Mouse (Mus musculus) midbrain, postnatal 0 days (tissue): Measurements from ENCODE around the gene Fibp. TPM values are rescaled to one million over a fixed set of nuclear protein-coding genes. Genes with fewer than 3 reads are reported as not detected.

Source experiments
- ATAC-seq: fragments of 200-750 bp; cut with Nextera tagmentation; 2 replicates; pipeline ENCODE4 v1.8.0; 2017; ENCODE audit warnings: moderate number of reproducible peaks, mild to moderate bottlenecking, moderate TSS enrichment, moderate library complexity; ENCODE audit not compliant: low FRiP score
- DNase-seq: peaks from one replicate; pipeline ENCODE4 v3.0.0-alpha.2; 2015; ENCODE audit warnings: low spot score
- H3K27ac ChIP-seq: fragments of 300-500 bp; sonication (generic); 2 replicates; pipeline ENCODE4 v1.5.1; 2014; ENCODE audit warnings: low read depth, mild to moderate bottlenecking, low read length, mixed read lengths
- H3K27me3 ChIP-seq: fragments of 300-500 bp; sonication (generic); 2 replicates; pipeline ENCODE4 v1.6.1; 2014; ENCODE audit warnings: low read length, control low read depth, mixed read lengths; ENCODE audit not compliant: insufficient read depth
- H3K36me3 ChIP-seq: fragments of 300-500 bp; sonication (generic); 2 replicates; pipeline ENCODE4 v1.6.1; 2014; ENCODE audit warnings: low read length, control low read depth, mixed read lengths; ENCODE audit not compliant: insufficient read depth
- H3K4me1 ChIP-seq: fragments of 300-500 bp; sonication (generic); 2 replicates; pipeline ENCODE4 v1.6.1; 2014; ENCODE audit warnings: mild to moderate bottlenecking, control low read depth, antibody characterized with exemption, low read length, mixed read lengths; ENCODE audit not compliant: insufficient read depth
- H3K4me2 ChIP-seq: fragments of 300-500 bp; sonication (generic); 2 replicates; pipeline ENCODE4 v1.6.1; 2014; ENCODE audit warnings: low read depth, mild to moderate bottlenecking, low read length, mixed read lengths; ENCODE audit not compliant: poor library complexity, severe bottlenecking
- H3K4me3 ChIP-seq: fragments of 300-500 bp; sonication (generic); 2 replicates; pipeline ENCODE4 v1.5.1; 2014; ENCODE audit warnings: low read depth, mild to moderate bottlenecking, low read length, moderate library complexity
- H3K9ac ChIP-seq: fragments of 300-500 bp; sonication (generic); replicated peaks from 2 replicates; pipeline ENCODE4 v1.6.1; 2014; ENCODE audit warnings: mild to moderate bottlenecking, low read length, moderate library complexity, mixed read lengths; ENCODE audit not compliant: poor library complexity, severe bottlenecking
- H3K9me3 ChIP-seq: fragments of 300-500 bp; sonication (generic); 2 replicates; pipeline ENCODE4 v1.6.1; 2016; ENCODE audit warnings: low read length, control low read depth
- CTCF ChIP-seq: IDR thresholded peaks from 2 replicates; pipeline ENCODE4 v1.5.1; 2016; ENCODE audit warnings: antibody characterized with exemption, mild to moderate bottlenecking
- WGBS: fragments of 180-500 bp; shearing (Covaris S2); extraction: QIAGEN DNeasy Blood & Tissue Kit; methylation state at CpG from one replicate; pipeline ENCODE4 v1.1.7; 2014; 5-methylcytosine and 5-hydroxymethylcytosine counted together
- polyA plus RNA-seq: library from polyadenylated mRNA; unstranded; fragments of >200 nt; fragmentation: Nextera tagmentation; extraction: Ambion mirVana; gene quantifications from 2 replicates; pipeline ENCODE4 v1.2.1, GENCODE M21; 2015
- total RNA-seq: library from RNA; depleted of rRNA; stranded (reverse); fragments of >200 nt; gene quantifications from 2 replicates; pipeline ENCODE4 v1.2.3, GENCODE M21; 2014

Fibp gene
- total and polyA plus RNA-seq, 2 experiments from 2014 or later: 122 to 174 TPM

- H3K27ac ChIP-seq: no peak overlapping the region
- H3K4me3 ChIP-seq: no peak overlapping the region
- no peaks in the 10 kb centered on the region for H3K27me3 ChIP-seq
- peaks cover 16% of the 10 kb centered on the region for H3K4me1 ChIP-seq
- no peak overlapping the region; the same call in 1 of the 2 replicates for H3K9ac ChIP-seq
- DNase-seq: no peak
- TF ChIP-seq CTCF: no peak
- no peaks in the 10 kb centered on the region for H3K9me3 ChIP-seq
- no peak overlapping the region for H3K4me2 ChIP-seq
- no peak for ATAC-seq
- 86% methylated on average over 4 of the region's 4 CpGs for WGBS
- peaks cover 11% of the 10 kb centered on the region; the same call in 1 of the 2 replicates for H3K36me3 ChIP-seq
Observed at GRCm38 (mm10) chr19:5429219-5429618, 31.2 kb upstream of the Fibp start.

- Histone ChIP-seq H3K4me1 (peaks cover 16% of the 10 kb centered on the region), H3K27me3 (no peaks in the 10 kb centered on the region), H3K4me2 (no peak overlapping the region), H3K9ac (no peak overlapping the region), H3K27ac (no peak overlapping the region), H3K9me3 (no peaks in the 10 kb centered on the region), H3K4me3 (no peak overlapping the region), H3K36me3 (peaks cover 11% of the 10 kb centered on the region; the same call in 1 of the 2 replicates)
- DNase-seq (peak; percentile 26), ATAC-seq (no peak)
- 68% methylated on average over 8 of the region's 8 CpGs for WGBS
- no peak for TF ChIP-seq CTCF
Observed at GRCm38 (mm10) chr19:5429806-5430205, 30.6 kb upstream of the Fibp start.

GRCm38 (mm10) chr19:5430408-5430807, 30.0 kb upstream of the Fibp start:
- no peak for ATAC-seq
- no peak overlapping the region for H3K4me3 ChIP-seq
- no peaks in the 10 kb centered on the region for H3K27me3 ChIP-seq
- H3K9me3 ChIP-seq: no peaks in the 10 kb centered on the region
- DNase-seq: peak; percentile 15
- H3K9ac ChIP-seq: no peak overlapping the region
- H3K4me1 ChIP-seq: peaks cover 16% of the 10 kb centered on the region
- H3K27ac ChIP-seq: no peak overlapping the region
- H3K4me2 ChIP-seq: no peak overlapping the region
- TF ChIP-seq CTCF: no peak
- H3K36me3 ChIP-seq: peaks cover 11% of the 10 kb centered on the region; the same call in 1 of the 2 replicates
- 80% methylated on average over 1 of the region's 1 CpGs for WGBS

GRCm38 (mm10) chr19:5431911-5432464, 28.4 kb upstream of the Fibp start:
- Histone ChIP-seq H3K4me3 (no peak overlapping the region), H3K4me2 (no peak overlapping the region)

GRCm38 (mm10) chr19:5432992-5433852, 27.2 kb upstream of the Fibp start:
- Histone ChIP-seq H3K27me3 (no peaks in the 10 kb centered on the region), H3K9me3 (no peaks in the 10 kb centered on the region), H3K4me2 (peak overlapping the region; percentile 47), H3K9ac (no peak overlapping the region; the same call in 1 of the 2 replicates), H3K36me3 (no peaks in the 10 kb centered on the region), H3K27ac (no peak overlapping the region), H3K4me3 (peak overlapping the region; percentile 12; the same call in 1 of the 2 replicates), H3K4me1 (peaks cover 5% of the 10 kb centered on the region; the same call in 1 of the 2 replicates)
- ATAC-seq (no peak), DNase-seq (peak; percentile 67)
- peak; percentile 70 for TF ChIP-seq CTCF
- 12% methylated on average over 16 of the region's 16 CpGs for WGBS

More at GRCm38 (mm10) chr19:5431911-5432464, 28.4 kb upstream of the Fibp start:
- Histone ChIP-seq H3K27ac (no peak overlapping the region), H3K9ac (no peak overlapping the region), H3K9me3 (no peaks in the 10 kb centered on the region), H3K36me3 (no peaks in the 10 kb centered on the region), H3K4me1 (peaks cover 5% of the 10 kb centered on the region; the same call in 1 of the 2 replicates), H3K27me3 (no peaks in the 10 kb centered on the region)
- 82% methylated on average over 4 of the region's 4 CpGs for WGBS
- no peak for DNase-seq
- TF ChIP-seq CTCF: no peak
- ATAC-seq: no peak

- DNase-seq: no peak
- no peaks in the 10 kb centered on the region for H3K36me3 ChIP-seq
- H3K4me3 ChIP-seq: no peak overlapping the region
- no peak overlapping the region for H3K27ac ChIP-seq
- TF ChIP-seq CTCF: no peak
- 70% methylated on average over 7 of the region's 7 CpGs for WGBS
- H3K4me1 ChIP-seq: peaks cover 5% of the 10 kb centered on the region; the same call in 1 of the 2 replicates
- no peak overlapping the region; the same call in 1 of the 2 replicates for H3K9ac ChIP-seq
- peak overlapping the region; percentile 47 for H3K4me2 ChIP-seq
- no peaks in the 10 kb centered on the region for H3K27me3 ChIP-seq
- ATAC-seq: no peak
- H3K9me3 ChIP-seq: no peaks in the 10 kb centered on the region
Observed at GRCm38 (mm10) chr19:5433951-5434350, 26.5 kb upstream of the Fibp start.
